In genomic region chr11:23284469-23284868, GRCm38 (mm10) we compare ENCODE assay signal across 31 mouse cellular contexts.
"Had no signal": no experiment of that assay in that cellular context is flagged by ENCODE, and none has a peak within 500 bp of the region (broad histone marks: within the 10 kb centered on the region; RNA-seq: fewer than 3 reads in every experiment).

No protein-coding gene starts in this region.

- H3K4me3 ChIP-seq: limb, embryonic 10.5 days; limb, embryonic 12.5 days; limb, embryonic 13.5 days; limb, embryonic 15.5 days; liver, embryonic 12.5 days; liver, embryonic 13.5 days; liver, embryonic 15.5 days; lung, embryonic 15.5 days; megakaryocyte, embryonic 14.5 days; midbrain, embryonic 10.5 days; midbrain, embryonic 12.5 days; midbrain, embryonic 13.5 days; midbrain, embryonic 15.5 days; myocyte; neural tube, embryonic 12.5 days; neural tube, embryonic 13.5 days had no signal

- ATAC-seq: liver, embryonic 12.5 days; liver, postnatal 0 days; lung, postnatal 0 days; midbrain, embryonic 13.5 days; midbrain, embryonic 15.5 days; midbrain, embryonic 16.5 days had no signal

- H3K9me3 ChIP-seq: limb, embryonic 10.5 days; limb, embryonic 12.5 days; limb, embryonic 13.5 days; limb, embryonic 15.5 days; liver, embryonic 12.5 days; liver, embryonic 13.5 days; liver, embryonic 15.5 days; lung, embryonic 15.5 days; megakaryocyte, embryonic 14.5 days; midbrain, embryonic 10.5 days; midbrain, embryonic 12.5 days; midbrain, embryonic 13.5 days; midbrain, embryonic 15.5 days; neural tube, embryonic 12.5 days; neural tube, embryonic 13.5 days had no signal

- H3K4me1 ChIP-seq: limb, embryonic 10.5 days; limb, embryonic 12.5 days; limb, embryonic 13.5 days; limb, embryonic 15.5 days; liver, embryonic 12.5 days; liver, embryonic 13.5 days; liver, embryonic 15.5 days; lung, embryonic 15.5 days; megakaryocyte, embryonic 14.5 days; midbrain, embryonic 10.5 days; midbrain, embryonic 12.5 days; midbrain, embryonic 13.5 days; midbrain, embryonic 15.5 days; neural tube, embryonic 12.5 days; neural tube, embryonic 13.5 days had no signal

- H3K27ac ChIP-seq: limb, embryonic 10.5 days; limb, embryonic 12.5 days; limb, embryonic 13.5 days; limb, embryonic 15.5 days; liver, embryonic 12.5 days; liver, embryonic 13.5 days; liver, embryonic 14.5 days; liver, embryonic 15.5 days; lung, embryonic 15.5 days; macrophage; midbrain, embryonic 10.5 days; midbrain, embryonic 12.5 days; midbrain, embryonic 13.5 days; midbrain, embryonic 15.5 days; neural tube, embryonic 12.5 days; neural tube, embryonic 13.5 days had no signal

- DNase-seq: left cerebral cortex, postnatal 4 days; liver; liver, embryonic 13.5 days; liver, postnatal 0 days; lung, adult 18-20 months; lung, adult 2 months; lung, embryonic 14.5 days; lung, postnatal 10 days; lung, postnatal 14 days; lung, postnatal 36 days; lung, postnatal 4 days; midbrain, embryonic 14.5 days had no signal

- H3K27me3 ChIP-seq: limb, embryonic 12.5 days; limb, embryonic 13.5 days; limb, embryonic 15.5 days; liver, embryonic 12.5 days; liver, embryonic 13.5 days; liver, embryonic 15.5 days; lung, embryonic 15.5 days; megakaryocyte, embryonic 14.5 days; midbrain, embryonic 12.5 days; midbrain, embryonic 13.5 days; midbrain, embryonic 15.5 days; neural tube, embryonic 12.5 days; neural tube, embryonic 13.5 days had no signal
